Mouse (Mus musculus) induced T-regulatory cell, adult 2 months (primary cell): ENCODE data around the gene Smim4.

ENCODE experiments used
- DNase-seq: peaks from one replicate; pipeline ENCODE4 v3.0.0-alpha.2; 2012; ENCODE audit warnings: low read depth

The Smim4 gene

DNA sequence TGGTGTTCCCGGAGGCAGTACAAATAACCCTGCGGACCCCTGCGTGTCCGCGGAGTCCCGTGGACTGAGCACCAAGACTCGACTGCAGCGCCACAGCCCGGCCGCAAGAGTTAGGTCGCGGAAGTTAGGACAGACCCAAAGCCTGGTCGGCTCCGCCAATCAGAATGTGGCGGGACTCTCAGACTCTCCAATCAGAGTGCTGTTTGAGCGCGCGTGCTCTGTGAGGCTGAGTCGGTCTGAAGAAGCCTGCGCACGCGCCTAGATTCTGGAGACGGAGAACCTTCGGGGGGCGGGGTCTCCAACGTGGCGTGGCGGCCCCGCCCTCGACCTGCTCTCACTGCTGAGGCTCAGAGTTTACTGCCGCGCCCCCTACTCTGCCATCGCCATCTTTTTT lies at the start of gene Smim4:
TSS of gene Smim4 (minus strand) at position 131 of the 394 bp plus-strand sequence.
- peak; percentile 100 for DNase-seq

DNA sequence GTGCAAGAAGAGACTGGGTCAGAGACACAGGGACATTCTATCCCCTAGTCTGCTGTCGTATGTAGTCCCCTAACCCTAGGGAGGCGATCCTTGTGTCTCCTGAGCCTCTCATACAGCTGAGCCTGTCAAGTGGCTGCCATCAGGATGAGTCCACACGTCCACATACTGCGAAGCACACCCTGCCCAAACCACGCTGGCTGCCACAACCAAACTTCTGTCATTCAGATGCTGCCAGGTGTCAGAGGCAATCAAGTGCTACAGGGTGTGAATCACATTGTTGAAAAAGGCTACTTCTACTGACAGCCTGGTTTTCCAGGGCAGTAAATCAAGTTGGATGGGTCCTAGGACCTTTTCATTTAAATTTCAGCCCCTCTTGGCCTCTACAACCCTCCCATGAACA lies 49.0 kb upstream of the Smim4 start:
- DNase-seq = no peak

DNA sequence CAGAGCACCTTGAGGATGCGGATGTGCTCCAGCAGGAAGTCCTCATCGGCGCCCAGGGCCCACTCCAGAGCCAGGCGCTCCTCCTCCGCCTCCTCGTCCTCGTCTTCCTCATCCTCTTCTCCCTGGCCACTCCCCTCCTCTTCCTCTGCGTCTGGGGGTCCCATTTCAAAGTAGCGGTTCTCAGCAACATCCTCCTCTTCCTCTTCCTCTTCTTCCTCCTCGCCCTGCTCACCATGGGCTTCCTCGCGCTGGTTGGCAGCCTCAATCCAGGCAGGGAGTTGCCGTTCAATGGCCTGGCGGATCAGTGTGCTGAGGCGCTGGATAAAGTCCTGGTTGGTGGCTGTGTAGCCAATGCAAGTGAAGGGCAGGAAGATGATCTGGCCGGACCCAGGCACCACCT lies 48.5 kb upstream of the Smim4 start:
- DNase-seq = no peak

DNA sequence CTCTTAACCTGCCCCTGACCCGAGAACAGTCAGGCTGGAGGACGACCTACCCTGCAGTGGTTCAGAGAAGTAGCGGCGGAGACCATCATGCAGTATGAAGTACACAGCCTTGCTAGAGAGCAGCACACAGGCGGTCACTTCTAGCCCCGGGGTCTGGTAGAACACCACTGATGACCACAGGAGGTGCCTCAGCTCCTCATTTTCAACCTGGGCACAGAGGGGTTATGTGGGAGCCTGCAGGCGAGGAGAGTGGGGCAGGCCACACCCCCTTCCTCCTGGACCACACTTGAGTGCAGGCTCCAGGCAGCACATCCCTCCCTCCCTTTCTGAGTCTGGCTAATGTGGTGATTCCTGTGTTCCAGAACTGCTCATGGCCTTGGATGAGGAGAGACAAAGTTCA lies 44.8 kb upstream of the Smim4 start:
- no peak for DNase-seq

DNA sequence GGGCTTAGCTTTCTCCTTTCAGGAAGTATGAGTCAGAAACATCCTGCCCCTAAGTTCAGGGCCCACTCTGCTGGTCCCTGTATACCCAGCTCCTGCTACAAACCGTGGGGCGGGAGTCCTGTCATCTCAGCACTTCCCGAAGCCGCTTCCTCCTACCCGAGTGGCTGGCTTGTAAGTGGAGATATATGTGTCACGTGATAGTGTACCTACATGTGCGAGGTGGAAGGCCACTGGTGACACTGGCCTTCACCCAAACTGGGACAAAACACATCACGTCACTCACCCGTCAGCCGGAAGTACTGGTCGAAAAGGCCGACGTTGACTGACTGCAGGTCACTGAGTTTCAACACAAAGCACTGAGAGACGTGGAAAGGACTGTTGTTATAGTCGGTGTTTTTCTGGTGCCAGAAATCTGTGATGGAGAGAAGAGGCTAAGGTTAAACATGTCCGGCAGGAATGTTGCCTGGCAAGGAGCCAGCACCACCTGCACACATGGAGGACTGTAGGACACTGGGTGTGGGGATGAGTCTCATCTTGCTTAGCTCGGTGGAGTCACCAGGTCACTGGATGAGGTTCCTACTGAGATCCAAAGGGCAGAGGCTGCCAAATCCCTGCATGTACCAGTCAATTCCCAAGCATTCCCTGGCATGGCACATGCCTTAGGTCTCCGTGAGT lies 44.2 kb upstream of the Smim4 start:
- DNase-seq = no peak

DNA sequence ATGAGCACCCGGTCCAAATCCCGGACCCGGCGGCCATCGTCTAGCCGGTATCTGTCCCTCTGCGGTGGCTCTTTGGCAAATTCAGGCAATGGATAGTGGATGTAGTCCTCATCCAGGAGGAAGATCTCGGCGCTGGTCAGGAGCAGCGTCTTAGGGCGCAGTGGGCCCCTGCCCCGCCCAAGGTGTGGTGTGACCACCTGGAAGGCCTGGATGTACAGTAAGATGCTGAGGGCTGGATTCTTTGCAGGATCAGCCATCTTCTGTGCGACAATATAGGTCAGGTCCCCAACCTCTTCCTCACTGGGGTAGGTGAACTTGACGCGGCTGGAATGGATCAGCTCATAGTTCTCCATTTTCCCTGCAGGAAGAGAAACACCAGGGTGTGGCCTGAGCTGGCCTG lies 43.1 kb upstream of the Smim4 start:
- DNase-seq = no peak

DNA sequence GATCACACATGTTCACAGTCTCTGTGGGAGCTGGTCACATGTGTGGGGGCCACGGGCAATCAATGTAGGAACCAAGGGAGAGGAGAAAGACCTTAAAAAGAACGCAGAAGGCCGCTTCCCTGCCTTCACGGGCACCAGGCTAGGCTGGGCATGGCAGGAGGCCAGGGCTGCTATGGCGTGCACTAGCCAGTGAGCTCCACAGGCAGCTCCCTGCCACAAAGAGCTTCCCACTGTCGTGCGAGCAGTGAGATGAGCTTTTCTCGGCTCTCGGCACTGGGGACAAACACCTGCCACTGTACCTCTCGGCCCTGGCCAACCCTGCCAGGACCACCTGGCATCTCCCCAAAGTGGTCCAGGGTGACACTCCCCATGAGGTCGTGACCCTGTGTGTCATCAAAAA lies 42.6 kb upstream of the Smim4 start:
- no peak for DNase-seq

DNA sequence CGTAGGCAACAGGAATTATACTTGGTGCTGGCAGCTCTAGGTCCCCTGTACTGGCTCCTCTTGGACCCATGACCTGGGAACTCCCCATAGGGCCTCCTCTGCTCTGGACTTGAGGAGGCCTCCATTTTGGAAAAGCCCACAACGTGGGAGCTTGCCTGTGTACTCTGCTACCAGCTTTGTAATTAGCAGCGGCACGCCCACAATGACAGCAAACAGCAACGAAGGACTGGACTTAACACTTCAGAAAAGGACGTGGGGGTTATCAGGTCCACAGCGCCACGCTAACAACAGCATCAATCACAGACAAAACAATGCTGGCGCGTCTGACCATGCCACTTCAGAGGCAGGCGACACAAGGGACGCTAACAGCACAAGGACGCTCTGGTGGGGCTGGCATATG lies 42.2 kb upstream of the Smim4 start:
- DNase-seq = no peak

DNA sequence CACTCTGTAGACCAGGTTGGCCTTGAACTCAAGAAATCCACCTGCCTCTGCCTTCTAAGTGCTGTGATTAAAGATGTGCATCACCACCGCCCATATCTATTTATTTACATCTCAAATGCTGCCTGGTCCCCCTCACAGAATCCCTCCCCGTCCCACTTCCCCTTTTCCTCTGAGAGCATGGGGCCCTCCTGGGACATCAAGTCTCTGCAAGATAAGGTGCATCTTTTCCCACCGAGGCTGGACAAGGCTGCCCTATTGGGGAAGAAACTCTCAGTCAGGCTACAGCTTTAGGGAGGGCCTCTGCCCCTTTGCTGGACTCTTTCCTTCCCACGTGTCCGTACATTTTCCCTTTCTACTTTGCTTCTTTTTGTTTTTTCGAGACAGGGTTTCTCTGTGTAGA lies 40.8 kb upstream of the Smim4 start:
- no peak for DNase-seq

DNA sequence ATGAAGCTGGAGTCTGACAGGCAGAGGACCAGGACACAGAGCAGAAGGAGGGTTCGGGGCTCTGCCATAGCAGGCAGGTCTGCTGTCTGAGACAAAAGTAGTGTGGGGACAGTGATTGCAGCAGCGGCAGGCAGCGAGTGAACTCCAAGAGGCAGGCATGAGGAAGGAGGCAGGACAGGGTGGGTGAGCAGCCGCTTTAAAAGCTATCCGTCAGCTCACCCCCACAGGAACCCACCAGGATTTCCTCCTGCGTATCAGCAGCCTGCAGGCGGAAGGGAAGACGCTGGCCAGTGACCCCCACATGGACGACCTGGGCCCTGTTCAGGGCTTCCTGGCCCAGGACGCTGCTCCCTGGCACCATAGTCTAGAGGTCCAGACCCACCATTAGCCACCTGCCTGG lies 39.7 kb upstream of the Smim4 start, which contains the start of gene Stab1:
TSS of gene Stab1 (minus strand) at position 217 of the 400 bp plus-strand sequence.
- DNase-seq = no peak

DNA sequence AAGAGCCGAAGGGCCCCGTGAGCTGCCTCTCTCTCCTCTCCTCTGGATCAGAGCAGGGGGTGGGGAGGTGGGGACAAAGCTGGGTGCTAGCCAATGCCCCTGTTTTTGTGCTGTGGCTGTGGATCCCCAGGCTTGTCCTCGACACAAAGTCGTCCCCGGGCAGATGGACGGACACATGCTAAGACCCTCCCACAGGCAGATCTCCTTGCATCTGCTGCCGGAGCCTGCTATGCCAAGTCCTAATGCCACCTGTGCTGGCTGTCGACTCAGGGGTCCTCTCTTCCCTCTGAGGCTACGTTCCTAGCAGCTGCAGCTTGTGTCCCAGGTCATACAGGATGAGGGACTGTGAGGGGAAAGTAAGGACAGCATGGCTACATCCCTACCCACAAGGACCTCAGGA lies 38.1 kb upstream of the Smim4 start:
- DNase-seq = no peak

DNA sequence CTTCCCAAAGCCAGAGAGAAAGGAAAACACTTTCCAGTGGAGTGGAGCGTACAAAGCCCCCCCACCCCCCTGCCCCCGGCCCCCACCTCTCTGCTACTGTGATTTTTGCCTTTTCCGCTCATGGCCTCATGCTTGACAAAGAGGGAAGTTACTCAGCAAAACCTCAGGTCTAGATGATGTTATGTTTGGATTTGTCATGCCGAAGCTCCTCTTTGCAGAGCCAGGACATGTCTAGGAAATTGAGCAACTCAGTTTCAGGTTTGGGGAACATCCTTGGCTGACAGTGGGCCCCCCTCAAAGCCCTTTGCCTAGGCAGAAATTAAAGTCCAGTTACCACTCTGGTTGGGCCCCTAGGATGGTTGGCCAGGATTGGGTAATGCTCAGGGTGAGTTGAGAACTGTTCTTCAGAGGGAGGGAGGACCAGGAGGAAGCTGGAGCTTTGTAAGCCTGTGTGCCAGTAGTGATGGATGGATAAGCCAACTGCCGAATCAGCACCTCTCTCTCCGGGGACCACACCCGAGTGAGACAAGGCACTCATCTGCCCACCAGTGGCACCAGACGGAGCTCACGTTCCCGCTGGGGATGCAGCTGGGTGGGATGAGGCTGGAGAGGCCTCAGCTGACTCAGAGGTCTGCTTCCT lies 37.4 kb upstream of the Smim4 start:
- no peak for DNase-seq

DNA sequence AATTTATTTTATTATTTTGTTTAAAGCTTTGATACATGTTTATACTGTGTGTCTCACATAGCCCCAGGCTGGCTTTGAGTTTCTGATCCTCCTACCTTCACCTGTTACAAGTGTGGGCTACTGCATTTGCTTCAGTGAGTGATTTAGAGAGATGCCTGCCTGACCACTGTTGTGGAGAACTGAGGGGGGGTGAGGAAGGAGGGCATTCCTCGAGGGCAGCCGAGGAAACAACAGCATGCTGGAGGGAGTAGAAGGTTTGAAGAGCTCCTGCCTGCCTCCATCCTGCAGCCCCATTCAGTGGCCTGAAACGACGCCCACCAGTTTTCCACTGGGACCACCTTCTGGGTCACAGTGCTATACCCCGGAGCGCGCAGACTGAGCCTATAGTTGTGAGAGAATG lies 36.7 kb upstream of the Smim4 start:
- no peak for DNase-seq

DNA sequence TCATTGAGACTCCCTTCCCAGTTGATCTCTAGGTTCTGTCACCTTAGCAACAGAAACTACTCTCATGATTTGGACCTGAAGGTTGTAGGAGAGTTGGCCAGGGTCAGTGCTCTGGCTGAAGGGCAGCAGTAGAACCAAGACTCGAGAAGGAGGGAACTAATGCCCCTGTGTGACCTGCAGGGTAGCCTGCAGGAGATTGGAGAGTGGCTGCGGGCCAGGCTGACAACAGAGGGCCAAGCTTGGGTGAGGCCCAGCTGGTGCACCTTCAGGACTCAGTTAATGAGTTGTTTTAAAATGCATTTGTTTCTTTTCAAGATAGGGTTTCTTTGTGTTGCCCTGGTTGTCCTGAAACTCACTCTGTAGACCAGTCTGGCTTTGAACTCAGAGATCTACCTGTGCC lies 36.3 kb upstream of the Smim4 start:
- no peak for DNase-seq

DNA sequence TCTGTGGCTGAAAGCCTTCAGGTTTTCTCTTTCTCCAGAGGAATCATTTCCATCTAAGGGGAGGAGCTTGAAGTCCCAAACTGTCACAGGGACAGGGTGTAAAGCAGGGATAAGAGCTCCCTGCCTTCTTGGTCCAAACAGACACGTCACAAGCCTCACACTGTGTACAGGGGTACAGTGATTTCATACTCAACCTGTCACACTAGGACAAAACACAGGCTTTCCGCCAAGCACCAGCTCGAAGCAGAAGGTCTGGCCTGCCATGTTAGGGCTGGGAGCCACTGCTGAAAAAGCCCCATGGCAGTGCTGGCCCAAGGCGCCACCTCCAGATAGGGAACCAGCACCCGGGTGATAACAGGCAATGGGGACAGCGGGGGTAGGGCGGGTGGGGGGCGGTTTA lies 35.3 kb upstream of the Smim4 start:
- no peak for DNase-seq

DNA sequence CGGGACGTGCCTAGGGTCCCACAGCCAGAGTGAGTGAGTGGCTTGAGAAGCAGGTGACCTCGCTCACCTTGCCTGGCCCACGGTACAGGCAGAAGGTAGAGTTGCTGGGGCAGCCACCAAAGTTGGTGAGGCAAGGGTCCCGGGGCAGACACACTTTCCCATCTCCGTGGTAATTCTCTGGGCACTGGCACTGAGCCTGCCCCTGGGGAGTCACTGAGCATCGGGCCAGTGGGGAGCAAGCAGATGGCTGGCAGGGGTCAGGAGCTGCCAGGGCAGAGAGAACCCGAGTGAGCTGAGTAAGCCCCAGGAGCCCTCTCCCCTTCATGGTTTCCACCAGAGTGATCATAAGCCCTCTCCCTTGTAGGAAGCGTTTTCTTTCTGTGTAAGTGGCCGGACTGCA lies 32.9 kb upstream of the Smim4 start:
- no peak for DNase-seq

DNA sequence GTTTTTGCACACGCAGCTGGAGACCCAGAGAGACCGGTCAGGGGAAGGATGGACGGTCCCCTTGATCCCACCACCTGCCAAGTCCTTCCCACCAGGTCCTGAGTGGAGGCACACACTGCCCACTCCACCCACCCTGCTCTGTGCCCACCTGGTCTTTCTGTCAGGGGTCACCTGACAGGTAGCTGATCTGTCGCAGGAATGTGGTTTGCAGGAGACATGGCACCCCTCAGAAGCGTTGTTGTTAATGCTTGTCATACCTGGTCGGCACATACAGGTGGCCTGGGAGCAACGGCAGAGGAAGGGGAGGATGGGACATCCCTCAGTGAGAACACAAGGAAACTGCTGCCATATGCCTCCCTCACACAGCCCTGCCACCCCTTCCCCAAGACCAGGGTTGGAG lies 32.4 kb upstream of the Smim4 start:
- DNase-seq = no peak

DNA sequence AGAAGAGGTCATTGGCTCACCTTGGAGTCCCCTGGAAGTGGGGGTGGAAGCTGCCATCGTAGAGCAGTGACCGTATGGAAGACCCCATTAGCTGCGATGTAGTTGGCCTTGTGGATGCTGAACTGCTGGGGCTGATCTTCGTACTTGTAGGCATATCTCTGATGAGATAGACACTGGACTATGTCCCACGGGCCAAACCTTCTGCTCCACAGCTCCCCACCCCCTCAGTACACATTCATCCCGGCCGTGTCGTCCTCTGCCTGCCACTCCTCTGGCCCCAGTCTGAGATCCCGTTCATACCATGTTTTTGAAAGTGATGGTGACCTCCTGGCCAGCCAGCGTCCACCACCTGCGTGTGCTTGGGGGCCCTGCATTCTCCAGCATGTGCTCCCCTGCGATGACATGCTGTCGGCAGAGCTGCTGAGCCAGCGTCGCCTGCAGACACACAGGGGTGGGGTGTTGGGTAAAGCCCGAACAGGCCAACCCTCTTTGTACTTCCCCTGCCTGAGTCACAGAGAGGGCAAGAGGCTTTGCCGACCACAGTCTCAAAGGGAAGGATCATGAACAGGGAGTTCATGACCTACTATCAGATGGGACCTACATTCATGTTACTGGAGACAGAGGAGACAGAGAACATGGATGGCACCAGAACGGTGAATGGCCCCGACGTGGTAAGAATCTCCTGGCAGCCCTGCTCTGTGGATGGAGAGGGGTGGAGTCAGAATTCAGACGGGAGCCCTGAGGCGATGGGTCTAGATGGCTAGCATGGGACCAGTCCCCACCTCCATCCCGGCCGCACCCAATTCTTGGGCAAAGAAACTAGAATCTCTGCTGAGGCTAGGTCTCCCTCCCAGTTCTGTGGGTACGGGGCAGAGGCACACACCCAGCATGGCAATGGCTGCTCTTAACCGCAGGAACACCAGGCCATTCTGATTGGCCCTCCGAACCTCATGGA lies 31.7 kb upstream of the Smim4 start:
- DNase-seq = peak; percentile 39

DNA sequence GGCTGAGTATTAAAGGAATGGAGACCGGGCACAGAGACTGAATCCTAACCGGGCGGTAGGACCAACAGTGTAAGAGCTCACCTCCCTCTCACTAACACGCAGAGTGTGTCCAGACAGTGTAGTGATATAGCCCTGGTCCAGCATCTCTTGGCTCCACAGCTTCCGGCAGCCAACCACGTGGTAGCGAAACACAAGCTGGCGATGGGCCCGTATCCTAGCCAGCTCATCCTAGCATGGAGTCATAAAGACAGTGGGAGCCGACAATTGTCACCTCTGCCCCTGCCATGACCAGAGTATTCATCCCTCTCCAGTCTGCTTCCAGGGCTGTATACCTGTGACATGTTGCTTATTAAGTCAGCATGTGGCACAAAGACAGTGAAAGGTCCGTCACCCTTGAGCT lies 16.9 kb upstream of the Smim4 start:
- no peak for DNase-seq

DNA sequence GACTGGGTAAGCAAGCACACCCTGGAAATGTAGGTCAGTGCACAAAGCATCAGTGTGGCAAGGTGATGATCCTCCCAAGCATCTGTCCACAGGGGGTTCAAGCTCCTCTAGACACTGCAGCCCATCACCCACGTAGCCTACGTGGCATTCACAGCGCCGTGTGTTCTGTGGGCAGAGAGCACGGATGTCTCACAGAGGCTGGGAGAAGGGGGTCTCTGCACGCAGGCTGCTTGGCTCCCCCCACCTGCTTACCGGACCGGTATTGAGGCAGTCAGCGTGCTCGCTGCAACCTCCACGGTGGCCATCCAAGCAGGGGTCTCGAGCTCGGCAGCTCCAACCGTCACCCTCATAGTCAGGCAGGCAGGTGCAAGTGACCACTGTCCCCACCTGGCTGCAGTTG lies 12.3 kb upstream of the Smim4 start:
- DNase-seq = no peak

DNA sequence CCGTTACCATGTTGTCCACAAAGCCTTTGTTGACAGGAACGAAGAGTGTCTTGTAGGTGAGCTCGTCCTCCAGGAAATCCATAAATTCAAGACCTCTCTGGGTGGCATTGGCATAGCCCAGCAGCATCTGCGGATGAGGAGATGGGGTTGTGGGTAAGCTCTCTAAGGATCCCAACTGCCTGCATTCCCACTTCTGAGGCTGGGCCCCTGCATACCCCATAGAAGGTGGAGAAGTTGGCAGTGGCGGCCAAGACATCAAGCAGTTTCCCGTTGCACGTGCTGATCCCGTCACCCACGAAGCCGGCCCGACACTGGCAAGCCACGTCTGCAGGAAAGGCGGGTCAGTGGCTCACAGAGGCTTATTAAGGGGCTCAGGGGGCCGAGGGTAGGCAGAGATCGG lies 11.4 kb upstream of the Smim4 start:
- DNase-seq = no peak

DNA sequence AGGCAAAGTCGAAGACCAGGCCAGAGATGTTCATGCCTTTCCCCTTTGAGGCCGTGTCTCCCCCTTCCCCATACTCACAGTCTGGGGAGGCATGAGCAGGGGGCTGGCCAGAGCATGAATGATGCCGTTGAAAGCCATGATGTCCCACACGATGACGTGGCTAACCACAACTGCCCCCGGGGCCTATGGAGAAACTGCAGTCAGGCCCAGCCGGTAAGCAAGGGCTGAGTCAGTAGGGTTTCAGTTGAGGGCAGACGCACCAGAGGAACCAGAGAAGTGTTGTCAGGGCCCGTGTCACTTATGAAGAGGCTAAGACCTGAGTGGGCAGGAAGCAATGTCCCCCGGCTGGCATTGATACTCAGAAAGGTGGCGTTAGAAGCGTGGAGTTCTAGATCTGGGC lies 10.9 kb upstream of the Smim4 start:
- no peak for DNase-seq

DNA sequence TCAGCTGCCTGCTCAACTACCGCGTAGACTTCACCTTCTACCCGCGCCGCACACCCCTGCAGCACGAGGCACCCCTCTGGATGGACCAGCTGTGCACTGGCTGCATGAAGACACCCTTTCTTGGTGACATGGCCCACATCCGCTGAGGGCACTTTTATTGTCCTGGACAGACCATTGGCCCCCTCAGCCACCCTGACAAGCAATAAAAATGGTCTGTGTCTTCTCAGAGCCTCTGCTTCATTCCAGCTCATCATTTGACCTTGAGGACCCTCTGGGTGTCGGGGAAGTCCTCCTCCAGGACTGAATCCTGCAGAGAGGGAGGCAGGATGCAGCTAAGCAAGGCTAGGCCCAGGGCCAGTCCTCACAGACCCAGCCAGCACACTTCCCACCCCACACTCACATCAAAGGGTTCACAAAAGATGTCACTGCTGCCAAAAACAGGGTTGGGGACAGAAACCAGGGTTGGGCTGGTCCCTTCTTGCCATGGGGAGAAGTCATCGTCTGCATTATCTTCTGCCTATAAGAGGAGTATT lies 10.2 kb upstream of the Smim4 start:
- no peak for DNase-seq
